Mouse (Mus musculus): ENCODE measurements around the gene Tph2.

- TF ChIP-seq CTCF (IDR thresholded peaks at IDR 0.05; ENCODE audit: control insufficient read depth, insufficient read depth, insufficient read length) (no peak), MAX (IDR thresholded peaks at IDR 0.05) (no peak), USF1 (IDR thresholded peaks at IDR 0.05; ENCODE audit: low read depth) (no peak), CEBPB (IDR thresholded peaks at IDR 0.05; ENCODE audit: low read depth) (no peak), FOSL1 (IDR thresholded peaks at IDR 0.05; ENCODE audit: insufficient read depth, low read length, poor library complexity, severe bottlenecking) (no peak)
Measured at GRCm38 (mm10) chr10:115181034-115181433, 3.8 kb downstream of the Tph2 start.
